Mouse (Mus musculus) induced T-regulatory cell, adult 2 months (primary cell): Measurements from ENCODE around the gene Dnm3.
A peak's percentile ranks its signal among the peaks of the same experiment; 100 is the strongest.

ENCODE experiments used
- DNase-seq: peaks from one replicate; pipeline ENCODE4 v3.0.0-alpha.2; 2012; ENCODE audit warnings: low read depth

Gene Dnm3

GRCm38 (mm10) chr1:161991846-161992245 lies 486.0 kb downstream of the Dnm3 start:
- no peak for DNase-seq

DNA sequence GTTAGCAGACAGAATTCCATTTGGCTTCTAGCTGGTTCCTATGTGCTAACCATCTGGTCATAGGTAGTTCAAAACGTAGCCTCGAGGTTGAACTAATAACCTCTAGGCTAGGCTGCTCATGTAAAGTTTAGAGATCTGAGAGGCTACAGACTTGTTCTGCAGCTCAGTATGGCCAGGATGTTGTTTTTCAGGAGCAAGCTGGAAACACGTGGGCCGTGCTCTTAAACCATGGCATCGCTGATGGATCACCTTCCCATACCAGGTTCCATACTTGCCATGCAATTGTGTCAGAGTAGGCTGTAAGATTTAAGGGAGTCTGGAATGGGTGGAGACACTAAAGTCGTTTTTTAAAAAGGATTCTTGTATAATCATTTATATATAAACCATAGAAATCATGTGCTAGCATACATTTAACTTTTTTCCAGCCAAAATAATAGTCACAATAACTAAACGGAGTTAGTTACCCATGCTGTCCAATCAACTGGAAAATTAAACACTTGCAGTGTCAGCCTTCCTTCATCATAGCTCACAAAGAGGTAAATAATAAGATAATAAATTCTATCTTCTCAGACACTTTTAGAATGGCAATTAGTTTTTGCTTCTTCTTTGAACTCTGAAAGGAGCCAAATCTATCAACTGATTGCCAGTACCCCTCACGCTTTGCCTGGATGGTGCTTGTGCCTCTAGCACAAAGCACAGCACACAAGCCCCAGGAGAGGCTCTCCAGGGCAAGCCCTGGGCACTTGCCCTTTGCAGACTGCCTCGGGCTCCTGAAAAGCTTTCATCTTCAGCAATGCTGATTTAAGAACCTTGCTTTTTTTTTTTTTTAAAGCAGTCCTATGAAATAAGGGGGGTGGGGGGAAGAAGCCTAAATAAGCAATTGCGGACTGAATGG lies 486.9 kb downstream of the Dnm3 start:
- no peak for DNase-seq

DNA sequence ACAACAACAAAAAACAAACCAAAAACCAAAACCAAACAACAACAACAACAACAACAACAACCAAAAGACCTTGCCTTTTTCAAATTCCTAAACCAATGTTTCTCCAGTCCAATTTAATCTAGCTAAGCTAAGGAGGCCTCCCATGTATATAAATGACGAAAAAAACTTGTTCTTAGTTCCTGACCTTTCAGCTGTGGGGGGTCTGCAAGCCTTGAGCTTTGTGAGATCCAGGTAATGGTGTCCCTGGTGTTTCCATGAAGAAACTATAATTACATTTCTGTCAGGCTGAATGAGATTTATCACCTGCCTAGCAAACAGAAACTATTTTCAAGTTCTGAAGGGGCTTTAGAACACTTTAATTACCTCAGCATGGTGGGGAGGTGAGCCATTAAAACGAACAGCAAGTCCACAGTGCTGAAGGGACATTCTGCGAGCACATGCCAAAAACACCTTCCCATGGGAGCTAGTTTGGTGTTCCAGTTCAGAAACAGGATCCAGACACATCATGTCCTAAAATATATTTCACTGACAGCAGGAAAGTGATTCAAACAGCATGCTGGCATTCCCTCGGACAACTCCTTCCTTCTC lies 493.8 kb downstream of the Dnm3 start:
- no peak for DNase-seq

- no peak for DNase-seq
Observed at GRCm38 (mm10) chr1:161983451-161983850, 494.4 kb downstream of the Dnm3 start.

- no peak for DNase-seq
Observed at GRCm38 (mm10) chr1:161980626-161981298, 497.1 kb downstream of the Dnm3 start.

DNA sequence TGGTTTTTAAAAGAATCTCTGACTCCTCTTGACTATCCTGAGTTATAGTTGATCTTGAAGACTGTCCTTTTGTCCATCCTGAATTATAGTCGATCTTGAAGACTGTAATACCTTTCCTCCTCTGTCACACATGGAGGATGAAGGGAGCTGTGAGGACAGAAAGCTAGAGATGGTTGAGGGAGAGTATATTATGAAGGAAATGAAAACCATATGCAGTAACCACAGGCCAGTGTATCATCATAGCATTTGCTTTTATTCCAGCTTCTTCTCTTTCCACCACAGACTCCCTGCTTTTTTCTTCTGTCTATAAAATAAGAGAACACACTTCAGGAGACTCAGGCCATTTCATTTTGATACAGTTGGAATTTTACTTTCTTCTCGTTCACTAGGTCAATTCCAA lies 497.8 kb downstream of the Dnm3 start:
- no peak for DNase-seq

GRCm38 (mm10) chr1:161979536-161979935 lies 498.3 kb downstream of the Dnm3 start, which contains the start of gene 4930558K02Rik:
Gene 4930558K02Rik (minus strand): TSS chr1:161979636.
- DNase-seq = no peak

DNA sequence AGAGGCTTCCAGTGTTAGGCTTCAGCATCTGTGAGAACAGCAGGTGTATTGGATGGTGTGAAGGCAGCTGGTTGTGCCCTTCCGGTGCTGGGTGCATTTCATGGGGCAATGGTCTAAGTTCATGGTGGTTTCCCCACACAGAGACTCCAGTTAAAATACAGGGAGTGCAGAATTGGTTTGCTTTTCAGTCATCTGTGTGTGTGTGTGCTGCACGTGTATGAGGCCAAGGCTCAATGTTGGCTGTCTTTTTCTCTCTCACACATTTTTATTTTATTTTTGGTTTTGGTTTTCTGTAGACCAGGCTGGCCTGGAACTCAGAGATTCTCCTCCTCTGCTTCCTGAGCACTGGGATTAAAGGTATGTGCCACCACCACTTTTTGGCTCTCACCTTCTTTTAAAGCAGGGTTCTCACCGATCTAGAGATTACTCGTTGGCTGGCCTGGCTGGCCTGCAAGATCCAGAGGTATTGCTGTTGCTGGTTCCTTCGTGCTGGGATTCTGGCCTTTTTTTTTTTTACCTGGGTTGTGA lies 499.6 kb downstream of the Dnm3 start:
- DNase-seq = no peak

DNA sequence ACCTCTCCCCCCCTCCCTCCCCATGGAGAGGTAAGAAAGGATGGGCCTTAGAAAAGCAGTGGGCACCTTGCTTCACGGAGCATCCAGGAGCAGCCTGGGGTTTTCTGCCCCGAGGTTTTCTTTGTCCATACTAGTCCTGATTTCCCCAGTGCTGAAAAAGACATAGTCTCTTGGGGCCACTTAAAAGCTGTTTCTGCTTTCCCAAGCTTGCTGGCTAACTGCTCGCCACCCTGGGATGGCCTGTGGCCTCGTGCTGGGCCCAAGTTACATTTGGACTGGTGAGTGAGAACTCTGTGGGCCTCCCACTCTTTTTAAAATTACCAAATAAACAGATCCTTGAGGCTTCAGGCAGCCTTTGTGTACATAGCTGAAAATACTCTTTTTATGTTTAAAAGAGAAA lies 500.5 kb downstream of the Dnm3 start:
- DNase-seq = no peak

- peak; percentile 93 for DNase-seq
Observed at GRCm38 (mm10) chr1:161976255-161977182, 501.3 kb downstream of the Dnm3 start.

DNA sequence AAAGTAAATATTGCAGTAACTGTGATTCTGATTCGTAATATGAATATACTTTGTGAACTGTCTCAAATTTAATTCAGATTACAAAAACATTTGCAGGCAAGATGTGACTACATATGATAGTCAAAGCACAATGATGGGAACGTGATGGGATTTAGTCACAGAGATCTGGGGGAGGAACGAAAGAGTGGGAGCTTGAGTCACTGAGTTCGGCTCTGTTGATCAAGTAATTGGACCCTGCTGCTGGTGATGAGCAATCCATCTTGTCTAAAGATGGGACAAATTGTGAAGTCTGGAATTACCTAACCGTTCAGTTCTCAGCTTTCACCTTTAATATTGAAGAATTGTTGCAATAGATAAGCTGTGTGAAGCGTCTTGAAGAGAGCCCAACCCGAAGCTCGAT lies 505.6 kb downstream of the Dnm3 start:
- no peak for DNase-seq

- DNase-seq = no peak
Observed at GRCm38 (mm10) chr1:161970874-161971273, 507.0 kb downstream of the Dnm3 start.

GRCm38 (mm10) chr1:161968589-161969407 lies 509.0 kb downstream of the Dnm3 start, which contains the start of gene Pigc:
Gene Pigc (plus strand): TSS chr1:161969186.
- DNase-seq = peak; percentile 91

GRCm38 (mm10) chr1:161967936-161968335 lies 509.9 kb downstream of the Dnm3 start:
- peak; percentile 14 for DNase-seq

DNA sequence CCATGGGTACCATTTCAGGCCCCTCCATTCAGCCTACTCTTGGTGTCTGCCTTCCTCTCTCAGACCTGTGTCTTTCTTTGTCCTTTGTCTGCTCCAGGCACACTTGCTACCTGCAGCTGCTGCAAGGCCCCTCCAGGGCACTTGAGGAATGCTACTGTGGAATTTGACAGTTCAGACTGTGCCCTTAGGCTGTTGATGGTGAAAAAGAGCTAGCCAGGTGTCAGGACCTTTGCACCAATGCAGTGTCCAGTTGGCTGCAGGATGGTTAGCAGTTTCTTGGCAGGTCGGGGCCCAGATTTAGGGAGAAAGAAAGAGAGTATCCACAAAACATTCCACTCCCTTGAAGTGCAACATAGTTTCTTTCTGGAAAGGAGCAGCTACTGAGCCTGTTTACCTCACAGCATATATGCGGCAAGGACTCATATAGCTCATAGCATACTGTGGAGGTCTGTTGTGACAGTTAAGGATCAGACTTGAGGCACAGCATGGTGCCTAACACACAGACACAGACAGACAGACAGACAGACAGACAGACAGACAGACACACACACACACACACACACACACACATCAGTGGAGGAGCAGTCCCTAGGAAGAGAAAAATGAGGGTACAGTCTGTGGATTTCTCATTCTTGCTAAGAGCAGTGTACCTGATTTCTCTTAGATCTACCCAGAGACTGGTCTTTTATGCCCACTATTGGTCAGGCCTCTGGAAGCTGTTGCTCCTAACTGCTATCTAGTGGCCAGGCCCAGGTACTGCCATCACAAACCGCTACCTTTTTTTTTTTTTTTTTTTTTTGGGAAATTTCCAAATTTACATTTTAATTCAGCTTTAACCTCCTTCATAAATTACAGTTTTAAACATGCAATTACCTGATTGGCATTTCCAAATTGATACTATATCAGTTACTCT lies 515.1 kb downstream of the Dnm3 start:
- peak; percentile 57 for DNase-seq

DNA sequence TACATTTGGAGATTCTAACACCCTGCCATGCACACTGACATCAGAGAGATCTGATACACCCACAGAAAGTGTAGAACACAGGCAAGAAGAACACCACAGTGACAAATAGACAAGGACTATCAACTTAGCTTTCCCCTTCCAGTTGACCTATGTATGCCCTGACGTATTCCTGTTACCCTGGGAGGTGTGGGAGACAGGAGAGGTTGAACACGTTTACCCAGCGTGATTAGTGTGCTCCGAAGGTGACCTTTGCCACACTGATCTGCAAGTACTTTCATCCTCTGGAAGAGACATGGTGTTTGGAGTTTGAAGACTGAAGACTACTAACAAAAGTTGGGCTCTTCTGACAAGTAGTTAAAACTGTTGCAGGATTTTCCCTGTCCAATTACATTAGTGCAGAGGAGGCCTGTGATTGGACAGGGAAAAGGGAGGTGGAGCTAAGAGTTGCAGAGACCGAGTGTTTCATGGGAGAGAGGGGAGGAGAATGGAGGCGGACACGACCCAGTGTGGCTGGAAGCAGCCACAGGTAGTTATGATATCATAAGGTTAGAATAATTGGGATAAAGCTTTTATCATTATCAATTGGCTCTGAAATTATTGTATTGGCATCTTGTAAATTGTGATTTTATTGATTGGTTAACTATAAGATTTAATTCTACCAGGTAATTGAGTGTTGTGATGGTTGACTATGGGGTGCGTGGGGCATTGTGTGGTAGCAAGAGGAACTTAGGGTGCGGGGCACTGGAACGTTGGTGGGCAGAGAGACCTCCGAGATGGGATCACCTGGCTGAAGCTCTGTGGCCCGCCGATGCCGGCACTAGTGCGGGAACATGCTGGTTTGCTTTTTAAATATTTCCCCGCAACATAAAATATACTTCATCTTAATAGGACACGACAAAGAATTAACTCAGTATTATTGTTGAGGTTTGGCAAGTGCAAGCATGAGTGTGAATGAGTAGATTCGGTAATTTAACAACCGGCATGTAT lies 519.6 kb downstream of the Dnm3 start:
- DNase-seq = no peak

DNA sequence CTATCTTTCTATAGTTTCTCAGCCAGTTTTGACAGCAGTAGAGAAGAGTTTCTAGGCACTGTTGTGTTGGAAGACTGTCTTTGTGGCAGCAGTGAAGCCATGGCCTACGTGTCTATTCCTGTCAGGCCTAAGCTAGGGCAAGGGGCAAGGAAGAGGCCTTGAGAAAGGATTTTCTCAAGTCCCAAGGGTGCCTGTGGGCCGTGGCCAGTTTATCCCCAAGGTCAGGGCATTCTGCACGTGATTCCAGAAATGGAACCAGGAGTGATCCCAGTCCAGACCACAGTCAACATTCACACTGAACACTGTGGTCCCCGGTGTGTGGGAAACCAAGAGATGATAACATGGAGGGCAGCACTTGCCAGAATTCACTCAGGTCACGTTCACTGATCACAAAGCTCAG lies 522.0 kb downstream of the Dnm3 start:
- no peak for DNase-seq

- no peak for DNase-seq
Observed at GRCm38 (mm10) chr1:161952599-161952998, 525.2 kb downstream of the Dnm3 start.
